Mouse (Mus musculus) CH12.LX (cell line): ENCODE measurements at regions not wholly inside any gene's neighbourhood (a gene's known extent, or its start where the extent isn't known, plus 50 kb on each side); places are given as distances from the start of the nearest gene placed in this dataset.

Experiments used
- DNase-seq: peaks from one replicate; pipeline ENCODE4 v3.0.0-alpha.2; 2013; ENCODE audit errors: extremely low read depth
- H3K27ac ChIP-seq: 2 replicates; pipeline ENCODE4 v1.5.1; 2012; ENCODE audit warnings: low read depth, mild to moderate bottlenecking, control low read depth, moderate library complexity; ENCODE audit not compliant: insufficient read depth
- H3K27me3 ChIP-seq: replicated peaks from 2 replicates; pipeline ENCODE3; 2012; ENCODE audit warnings: inconsistent platforms
- H3K36me3 ChIP-seq, 2 experiments: replicated peaks in 1 of 2; 2 replicates each; pipeline versions ENCODE3 to v1.6.1; 2012; ENCODE audit warnings: inconsistent platforms in 1 of 2, low read length in 1 of 2, mild to moderate bottlenecking in 1 of 2, mixed read lengths in 1 of 2, moderate library complexity in 1 of 2; ENCODE audit not compliant: control insufficient read depth in 1 of 2, insufficient read depth in 1 of 2
- H3K4me1 ChIP-seq, 2 experiments: 2 replicates each; pipeline ENCODE4 v1.6.1; 2012; ENCODE audit warnings: inconsistent platforms in 1 of 2, moderate library complexity in 1 of 2; ENCODE audit not compliant: insufficient read depth in 2 of 2, control insufficient read depth in 1 of 2
- H3K4me2 ChIP-seq: 2 replicates; pipeline ENCODE4 v1.6.1; 2012; ENCODE audit warnings: low read depth, mild to moderate bottlenecking, control low read depth; ENCODE audit not compliant: poor library complexity, insufficient read depth, severe bottlenecking
- H3K4me3 ChIP-seq, 3 experiments: fragments of 150-350 bp in 1 of 3; sonication (generic) in 1 of 3; replicated peaks in 1 of 3; 2 replicates each; pipeline versions ENCODE3 to v1.5.1; 2011 to 2012; ENCODE audit warnings: low read depth in 2 of 3, low read length in 2 of 3, mild to moderate bottlenecking in 2 of 3, moderate library complexity in 2 of 3, control low read depth in 1 of 3, improper control_type of control experiment in 1 of 3, inconsistent platforms in 1 of 3, mixed read lengths in 1 of 3; ENCODE audit not compliant: poor library complexity in 1 of 3
- H3K79me2 ChIP-seq: replicated peaks from 2 replicates; pipeline ENCODE4 v1.6.1; 2012; ENCODE audit warnings: mild to moderate bottlenecking, moderate library complexity; ENCODE audit not compliant: control insufficient read depth, poor library complexity, insufficient read depth, severe bottlenecking; ENCODE audit errors: extremely low read depth
- H3K9ac ChIP-seq: 2 replicates; pipeline ENCODE4 v1.6.1; 2012; ENCODE audit warnings: low read depth, mild to moderate bottlenecking, control low read depth, moderate library complexity; ENCODE audit not compliant: insufficient read depth
- H3K9me3 ChIP-seq: replicated peaks from 2 replicates; pipeline ENCODE3; 2012; ENCODE audit warnings: low read length, inconsistent platforms, mixed read lengths
- BHLHE40 ChIP-seq: IDR thresholded peaks from 2 replicates; pipeline ENCODE4 v1.6.1; 2011; ENCODE audit warnings: mild to moderate bottlenecking, low read depth, low read length, improper control_type of control experiment
- CHD1 ChIP-seq: IDR thresholded peaks from 2 replicates; pipeline ENCODE4 v1.6.1; 2012; ENCODE audit warnings: low read depth, low read length, improper control_type of control experiment, inconsistent platforms
- CHD2 ChIP-seq: IDR thresholded peaks from 2 replicates; pipeline ENCODE4 v1.6.1; 2011; ENCODE audit warnings: low read length, improper control_type of control experiment
- CTCF ChIP-seq, 2 experiments: IDR thresholded peaks in 1 of 2; conservative IDR thresholded peaks in 1 of 2; 2 replicates each; pipeline ENCODE4 v1.5.1; 2011 to 2012; ENCODE audit warnings: low read depth in 2 of 2, low read length in 2 of 2, improper control_type of control experiment in 1 of 2, inconsistent platforms in 1 of 2, mild to moderate bottlenecking in 1 of 2, moderate library complexity in 1 of 2
- GABPA ChIP-seq: IDR thresholded peaks from 2 replicates; pipeline ENCODE4 v1.6.1; 2012; ENCODE audit warnings: low read depth, low read length, improper control_type of control experiment, inconsistent platforms; ENCODE audit not compliant: insufficient replicate concordance
- HCFC1 ChIP-seq: IDR thresholded peaks from 2 replicates; pipeline ENCODE4 v1.6.1; 2012; ENCODE audit warnings: low read depth, mild to moderate bottlenecking, inconsistent platforms, low read length, improper control_type of control experiment
- JUND ChIP-seq: conservative IDR thresholded peaks from 2 replicates; pipeline ENCODE4 v1.6.1; 2011; ENCODE audit warnings: low read depth, low read length, improper control_type of control experiment
- MAFK ChIP-seq: IDR thresholded peaks from 2 replicates; pipeline ENCODE4 v1.6.1; 2011; ENCODE audit warnings: low read length, improper control_type of control experiment; ENCODE audit not compliant: insufficient replicate concordance
- MAZ ChIP-seq: IDR thresholded peaks from 2 replicates; pipeline ENCODE4 v1.6.1; 2012; ENCODE audit warnings: low read depth, mild to moderate bottlenecking, inconsistent platforms, low read length, improper control_type of control experiment, moderate library complexity
- MXI1 ChIP-seq: IDR thresholded peaks from 2 replicates; pipeline ENCODE4 v1.6.1; 2011; ENCODE audit warnings: mild to moderate bottlenecking, low read depth, low read length, improper control_type of control experiment
- POLR2AphosphoS2 ChIP-seq: IDR thresholded peaks from 2 replicates; pipeline ENCODE4 v1.6.1; 2011; ENCODE audit warnings: low read depth, low read length, improper control_type of control experiment
- TBP ChIP-seq: conservative IDR thresholded peaks from 2 replicates; pipeline ENCODE4 v1.6.1; 2011; ENCODE audit warnings: low read depth, low read length, improper control_type of control experiment
- TCF12 ChIP-seq: IDR thresholded peaks from 2 replicates; pipeline ENCODE4 v1.6.1; 2014; ENCODE audit warnings: low read depth, mild to moderate bottlenecking, inconsistent platforms, low read length, improper control_type of control experiment
- UBTF ChIP-seq: IDR thresholded peaks from 2 replicates; pipeline ENCODE4 v1.6.1; 2012; ENCODE audit warnings: low read depth, mild to moderate bottlenecking, inconsistent platforms, low read length, improper control_type of control experiment, moderate library complexity
- USF1 ChIP-seq: IDR thresholded peaks from 2 replicates; pipeline ENCODE4 v1.6.1; 2014; ENCODE audit warnings: low read depth, mild to moderate bottlenecking, inconsistent platforms, low read length, improper control_type of control experiment
- USF2 ChIP-seq: conservative IDR thresholded peaks from 2 replicates; pipeline ENCODE4 v1.6.1; 2011; ENCODE audit warnings: low read depth, low read length, improper control_type of control experiment
- ZKSCAN1 ChIP-seq: IDR thresholded peaks from 2 replicates; pipeline ENCODE4 v1.6.1; 2012; ENCODE audit warnings: low read depth, inconsistent platforms, low read length, improper control_type of control experiment, borderline replicate concordance
- ZMIZ1 ChIP-seq: IDR thresholded peaks from 2 replicates; pipeline ENCODE4 v1.6.1; 2012; ENCODE audit warnings: low read depth, mild to moderate bottlenecking, inconsistent platforms, low read length, improper control_type of control experiment
- dilution Hi-C: fragments of 300-500 bp; cut with MboI; formaldehyde crosslinking; loops from 2 replicates; pipeline ENCODE4 v1.14.3; 2020; ENCODE audit warnings: low sequenced_read_pairs; ENCODE audit not compliant: extremely low pct_unique_long_range_greater_than_20kb, extremely low pct_ligation_motif_present
- in situ Hi-C: fragments of 300-500 bp; cut with MboI; formaldehyde crosslinking; loops from 3 replicates; pipeline ENCODE4 v1.14.3; 2019; ENCODE audit warnings: low sequenced_read_pairs, low pct_ligation_motif_present, low pct_unique_long_range_greater_than_20kb, mixed read lengths

GRCm38 (mm10) chr14:40681711-40682110 is 211.4 kb downstream of the Sh2d4b start (continued):
- TF ChIP-seq POLR2AphosphoS2 (no peak), BHLHE40 (no peak), USF1 (no peak), MAZ (no peak), MXI1 (no peak)

- no peak for DNase-seq
Observed at GRCm38 (mm10) chr14:40653558-40653957, 239.5 kb downstream of the Sh2d4b start.

More at GRCm38 (mm10) chr14:40653558-40653957, 239.5 kb downstream of the Sh2d4b start:
- H3K4me2 ChIP-seq, result no peak overlapping the region
- H3K27ac ChIP-seq, result no peak overlapping the region
- H3K36me3 ChIP-seq, result no peaks in the 10 kb centered on the region
- dilution Hi-C loops, result no loop called here
- H3K4me3 ChIP-seq, result no peak overlapping the region
- H3K79me2 ChIP-seq, result no peaks in the 10 kb centered on the region
- in situ Hi-C loops, result no loop called here
- no peak overlapping the region for H3K9ac ChIP-seq
- no peaks in the 10 kb centered on the region for H3K4me1 ChIP-seq
- TF ChIP-seq USF2 (no peak), TBP (no peak), JUND (no peak), CHD1 (no peak), CHD2 (no peak), POLR2AphosphoS2 (no peak), MAFK (no peak), UBTF (no peak), HCFC1 (no peak), TCF12 (no peak), GABPA (no peak), ZKSCAN1 (no peak), BHLHE40 (no peak), ZMIZ1 (no peak), CTCF (conservative IDR thresholded peaks at IDR 0.05 in 1 of 2, IDR thresholded peaks at IDR 0.05 in 1 of 2; ENCODE audit: low read depth in 2 of 2, low read length in 2 of 2) (no peak), MAZ (no peak)
- H3K9me3 ChIP-seq, result no peaks in the 10 kb centered on the region
- peaks cover 4% of the 10 kb centered on the region for H3K27me3 ChIP-seq
